Mouse (Mus musculus): ENCODE measurements around the gene Ptpn6. TPM values are rescaled to one million over a fixed set of nuclear protein-coding genes. Genes with fewer than 3 reads are reported as not detected.
"Not testable (repeated sequence)": the region's sequence is repeated elsewhere in the genome, so short reads cannot be mapped to it uniquely, and the experiment has no call there.

Ptpn6 gene
- polyA plus RNA-seq, 1 experiment from 2014 or later = 5.2 TPM

GRCm38 (mm10) chr6:124683591-124684417, 54.7 kb downstream of the Ptpn6 start:
- no peak overlapping the region for H3K27ac ChIP-seq
- H3K36me3 ChIP-seq (replicated peaks) = no peaks in the 10 kb centered on the region
- DNase-seq (ENCODE audit: extremely low spot score, low spot score) = no peak
- peaks cover 9% of the 10 kb centered on the region for H3K4me1 ChIP-seq
- no peak overlapping the region for H3K4me3 ChIP-seq
- H3K27me3 ChIP-seq (ENCODE audit: poor library complexity, severe bottlenecking) = no peaks in the 10 kb centered on the region
- H3K9me3 ChIP-seq = no peaks in the 10 kb centered on the region
- 91% methylated on average over 14 of the region's 14 CpGs for WGBS

GRCm38 (mm10) chr6:124682291-124682690, 56.2 kb downstream of the Ptpn6 start:
- WGBS = 55% methylated on average over 6 of the region's 6 CpGs
- H3K4me1 ChIP-seq; H3K36me3 ChIP-seq (replicated peaks); H3K9me3 ChIP-seq; H3K27ac ChIP-seq; H3K27me3 ChIP-seq (ENCODE audit: poor library complexity, severe bottlenecking); DNase-seq (ENCODE audit: extremely low spot score, low spot score); H3K4me3 ChIP-seq: not testable (repeated sequence)

- Histone ChIP-seq H3K27me3 (ENCODE audit: poor library complexity, severe bottlenecking) (no peaks in the 10 kb centered on the region), H3K27ac (no peak overlapping the region), H3K4me1 (0 out of 2 replicates have a peak, but pooled peaks cover 4% of the 10 kb centered on the region), H3K36me3 (replicated peaks) (peaks cover 9% of the 10 kb centered on the region), H3K9me3 (no peaks in the 10 kb centered on the region), H3K4me3 (no peak overlapping the region)
- no peak for DNase-seq (ENCODE audit: extremely low spot score, low spot score)
- 93% methylated on average over 3 of the region's 3 CpGs for WGBS
Observed at GRCm38 (mm10) chr6:124679486-124679885, 59.0 kb downstream of the Ptpn6 start.

GRCm38 (mm10) chr6:124678769-124679168, 59.7 kb downstream of the Ptpn6 start:
- Histone ChIP-seq H3K27ac (no peak overlapping the region), H3K9me3 (no peaks in the 10 kb centered on the region), H3K4me1 (0 out of 2 replicates have a peak, but pooled peaks cover 4% of the 10 kb centered on the region), H3K36me3 (replicated peaks) (peaks cover 14% of the 10 kb centered on the region), H3K27me3 (ENCODE audit: poor library complexity, severe bottlenecking) (no peaks in the 10 kb centered on the region), H3K4me3 (no peak overlapping the region)
- DNase-seq (ENCODE audit: extremely low spot score, low spot score) = no peak
- 95% methylated on average over 7 of the region's 7 CpGs for WGBS

GRCm38 (mm10) chr6:124676171-124676570, 62.3 kb downstream of the Ptpn6 start:
- H3K27me3 ChIP-seq (ENCODE audit: poor library complexity, severe bottlenecking) = no peaks in the 10 kb centered on the region
- whole genome bisulfite sequencing = 90% methylated on average over 6 of the region's 6 CpGs
- no peak overlapping the region for H3K4me3 ChIP-seq
- peaks cover 14% of the 10 kb centered on the region for H3K36me3 ChIP-seq (replicated peaks)
- H3K27ac ChIP-seq = no peak overlapping the region
- peaks cover 12% of the 10 kb centered on the region for H3K4me1 ChIP-seq
- H3K9me3 ChIP-seq = no peaks in the 10 kb centered on the region
- DNase-seq (ENCODE audit: extremely low spot score, low spot score) = no peak

- H3K27me3 ChIP-seq (ENCODE audit: poor library complexity, severe bottlenecking) = no peaks in the 10 kb centered on the region
- H3K4me1 ChIP-seq = peaks cover 12% of the 10 kb centered on the region
- H3K4me3 ChIP-seq = no peak overlapping the region
- H3K27ac ChIP-seq = no peak overlapping the region
- peaks cover 14% of the 10 kb centered on the region for H3K36me3 ChIP-seq (replicated peaks)
- WGBS = 95% methylated on average over 7 of the region's 7 CpGs
- H3K9me3 ChIP-seq = no peaks in the 10 kb centered on the region
- no peak for DNase-seq (ENCODE audit: extremely low spot score, low spot score)
Observed at GRCm38 (mm10) chr6:124674591-124674990, 63.9 kb downstream of the Ptpn6 start.

- no peaks in the 10 kb centered on the region for H3K9me3 ChIP-seq
- H3K4me3 ChIP-seq = no peak overlapping the region
- WGBS = 92% methylated on average over 9 of the region's 9 CpGs
- no peak for DNase-seq (ENCODE audit: extremely low spot score, low spot score)
- no peaks in the 10 kb centered on the region for H3K27me3 ChIP-seq (ENCODE audit: poor library complexity, severe bottlenecking)
- H3K27ac ChIP-seq = no peak overlapping the region
- peaks cover 14% of the 10 kb centered on the region for H3K36me3 ChIP-seq (replicated peaks)
- H3K4me1 ChIP-seq = peaks cover 12% of the 10 kb centered on the region
Observed at GRCm38 (mm10) chr6:124673619-124674018, 64.9 kb downstream of the Ptpn6 start.

GRCm38 (mm10) chr6:124672100-124672499, 66.4 kb downstream of the Ptpn6 start:
- no peak overlapping the region for H3K4me3 ChIP-seq
- no peaks in the 10 kb centered on the region for H3K27me3 ChIP-seq (ENCODE audit: poor library complexity, severe bottlenecking)
- peaks cover 14% of the 10 kb centered on the region for H3K36me3 ChIP-seq (replicated peaks)
- H3K9me3 ChIP-seq = no peaks in the 10 kb centered on the region
- DNase-seq (ENCODE audit: extremely low spot score, low spot score) = no peak
- H3K4me1 ChIP-seq = peaks cover 12% of the 10 kb centered on the region
- 62% methylated on average over 6 of the region's 6 CpGs for WGBS
- peak overlapping the region; percentile 9; the same call in 1 of the 2 replicates for H3K27ac ChIP-seq

MicroRNAs encoded within 50 kb of the gene (microRNA counts, 519-probe panel; counts per million panel counts)
- microRNA mmu-miR-141 = 341 counts per million, percentile 65 among the panel's probes with 10 or more counts
- microRNA mmu-miR-200c = 4,809 counts per million, percentile 82 among the panel's probes with 10 or more counts

Small RNAs within 50 kb of the gene (microRNA-seq; reads per million reads assigned to microRNA genes)
- gene Mir141 (272 reads per million, percentile 58 among the genes with 10 or more reads in this experiment), gene Mir200c (1,264 reads per million, percentile 76 among the genes with 10 or more reads in this experiment)

Other genes starting within 250 kb of the Ptpn6 start
- 0.11 and 0.21 TPM in 2 replicates for gene C1rl, start 245.6 kb downstream of the Ptpn6 start, polyA plus RNA-seq (2016; fragmentation: Nextera tagmentation; extraction: Ambion mirVana)
- 0.06 and 0.15 TPM in 2 replicates for gene C1ra, start 226.3 kb downstream of the Ptpn6 start, polyA plus RNA-seq (2016; fragmentation: Nextera tagmentation; extraction: Ambion mirVana)
- gene C1s1, start 196.4 kb downstream of the Ptpn6 start, polyA plus RNA-seq (2016; fragmentation: Nextera tagmentation; extraction: Ambion mirVana) = 0.20 and 0.42 TPM in 2 replicates
- gene C1rb, start 168.4 kb downstream of the Ptpn6 start, polyA plus RNA-seq (2016; fragmentation: Nextera tagmentation; extraction: Ambion mirVana) = not detected in 2 replicates
- 0.05 TPM in 1 of 2 replicates, not detected in the other for gene C1s2, start 102.6 kb downstream of the Ptpn6 start, polyA plus RNA-seq (2016; fragmentation: Nextera tagmentation; extraction: Ambion mirVana)
- 38.8 and 44.1 TPM in 2 replicates for gene Lpcat3, start 75.7 kb downstream of the Ptpn6 start, polyA plus RNA-seq (2016; fragmentation: Nextera tagmentation; extraction: Ambion mirVana)
- gene Emg1, start 26.5 kb downstream of the Ptpn6 start, polyA plus RNA-seq (2016; fragmentation: Nextera tagmentation; extraction: Ambion mirVana) = 255 and 270 TPM in 2 replicates
- 490 and 492 TPM in 2 replicates for gene Phb2, start 26.4 kb downstream of the Ptpn6 start, polyA plus RNA-seq (2016; fragmentation: Nextera tagmentation; extraction: Ambion mirVana)
- 397 and 415 TPM in 2 replicates for gene Grcc10, start 2.7 kb upstream of the Ptpn6 start, polyA plus RNA-seq (2016; fragmentation: Nextera tagmentation; extraction: Ambion mirVana)
- gene Gm45234, start 17.3 kb upstream of the Ptpn6 start, polyA plus RNA-seq (2016; fragmentation: Nextera tagmentation; extraction: Ambion mirVana) = not detected in 2 replicates
- gene Atn1, start 17.8 kb upstream of the Ptpn6 start, polyA plus RNA-seq (2016; fragmentation: Nextera tagmentation; extraction: Ambion mirVana) = 12.5 and 14.2 TPM in 2 replicates
- 4.0 and 4.4 TPM in 2 replicates for gene Eno2, start 31.0 kb upstream of the Ptpn6 start, polyA plus RNA-seq (2016; fragmentation: Nextera tagmentation; extraction: Ambion mirVana)
- gene Lrrc23, start 41.0 kb upstream of the Ptpn6 start, polyA plus RNA-seq (2016; fragmentation: Nextera tagmentation; extraction: Ambion mirVana) = 4.9 and 5.3 TPM in 2 replicates
- 7.4 and 8.9 TPM in 2 replicates for gene Spsb2, start 69.9 kb upstream of the Ptpn6 start, polyA plus RNA-seq (2016; fragmentation: Nextera tagmentation; extraction: Ambion mirVana)
- 1,048 and 1,068 TPM in 2 replicates for gene Tpi1, start 75.6 kb upstream of the Ptpn6 start, polyA plus RNA-seq (2016; fragmentation: Nextera tagmentation; extraction: Ambion mirVana)
- 214 and 215 TPM in 2 replicates for gene Usp5, start 90.8 kb upstream of the Ptpn6 start, polyA plus RNA-seq (2016; fragmentation: Nextera tagmentation; extraction: Ambion mirVana)
- 271 and 298 TPM in 2 replicates for gene Cdca3, start 90.8 kb upstream of the Ptpn6 start, polyA plus RNA-seq (2016; fragmentation: Nextera tagmentation; extraction: Ambion mirVana)
- 0.32 and 0.42 TPM in 2 replicates for gene Gnb3, start 101.6 kb upstream of the Ptpn6 start, polyA plus RNA-seq (2016; fragmentation: Nextera tagmentation; extraction: Ambion mirVana)
- gene P3h3, start 119.0 kb upstream of the Ptpn6 start, polyA plus RNA-seq (2016; fragmentation: Nextera tagmentation; extraction: Ambion mirVana) = 9.7 TPM in 2 replicates
- 2.1 and 2.5 TPM in 2 replicates for gene Gpr162, start 125.3 kb upstream of the Ptpn6 start, polyA plus RNA-seq (2016; fragmentation: Nextera tagmentation; extraction: Ambion mirVana)
- 0.17 TPM in 1 of 2 replicates, not detected in the other for gene Cd4, start 149.5 kb upstream of the Ptpn6 start, polyA plus RNA-seq (2016; fragmentation: Nextera tagmentation; extraction: Ambion mirVana)
- gene Lag3, start 173.0 kb upstream of the Ptpn6 start, polyA plus RNA-seq (2016; fragmentation: Nextera tagmentation; extraction: Ambion mirVana) = 0.76 and 0.88 TPM in 2 replicates
- gene Ptms, start 181.4 kb upstream of the Ptpn6 start, polyA plus RNA-seq (2016; fragmentation: Nextera tagmentation; extraction: Ambion mirVana) = 218 and 224 TPM in 2 replicates
- gene Mlf2, start 192.7 kb upstream of the Ptpn6 start, polyA plus RNA-seq (2016; fragmentation: Nextera tagmentation; extraction: Ambion mirVana) = 388 and 398 TPM in 2 replicates
- gene Cops7a, start 226.8 kb upstream of the Ptpn6 start, polyA plus RNA-seq (2016; fragmentation: Nextera tagmentation; extraction: Ambion mirVana) = 136 and 143 TPM in 2 replicates